ENCODE assay signal across 12 mouse cellular contexts in the genomic region with DNA sequence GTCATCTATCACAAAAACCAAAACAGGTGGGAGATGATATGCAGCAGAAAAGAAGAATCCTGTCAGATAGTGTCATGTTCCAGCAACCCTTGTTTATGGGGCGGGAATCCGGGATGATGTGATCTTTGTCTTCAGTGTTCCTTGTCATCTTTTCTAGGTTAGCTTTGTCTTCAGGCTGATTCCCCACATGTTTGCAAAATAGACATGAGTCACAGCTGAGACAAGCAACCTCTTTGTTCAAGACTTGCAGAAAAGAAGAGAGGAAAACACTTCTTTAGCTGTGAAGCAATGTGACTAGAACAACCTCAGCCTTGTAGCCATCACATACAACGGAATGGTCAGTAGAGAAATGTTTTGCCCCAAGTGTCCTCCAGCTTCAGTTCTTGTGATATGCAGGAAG.
"Had no signal": no experiment of that assay in that cellular context is flagged by ENCODE, and none has a peak within 500 bp of the region (broad histone marks: within the 10 kb centered on the region; RNA-seq: fewer than 3 reads in every experiment).

No protein-coding gene starts in this region.

- DNase-seq: retina, postnatal 1 day; right cerebral cortex, adult 18-20 months; right cerebral cortex, postnatal 14 days; right cerebral cortex, postnatal 25 days; right cerebral cortex, postnatal 4 days; spleen, adult 18-20 months; thymus, adult 18-20 months; thymus, adult 2 months; thymus, postnatal 14 days; thymus, postnatal 25 days; thymus, postnatal 36 days; thymus, postnatal 4 days had no signal
